Mouse (Mus musculus) bone marrow macrophage, adult 2 months (primary cell): ENCODE measurements around the gene Fto.

ENCODE experiments used
- CTCF ChIP-seq: IDR thresholded peaks from 2 replicates; pipeline ENCODE4 v1.5.1; 2012; ENCODE audit warnings: low read depth, mild to moderate bottlenecking, low read length, moderate library complexity
- POLR2A ChIP-seq: IDR thresholded peaks from 2 replicates; pipeline ENCODE4 v1.6.1; 2012; ENCODE audit warnings: mild to moderate bottlenecking, low read depth, low read length, borderline replicate concordance

GRCm38 (mm10) chr8:91269374-91269958 is 43.9 kb upstream of the Fto start:
- no peak for TF ChIP-seq CTCF
- no peak for TF ChIP-seq POLR2A
